In the genomic region with DNA sequence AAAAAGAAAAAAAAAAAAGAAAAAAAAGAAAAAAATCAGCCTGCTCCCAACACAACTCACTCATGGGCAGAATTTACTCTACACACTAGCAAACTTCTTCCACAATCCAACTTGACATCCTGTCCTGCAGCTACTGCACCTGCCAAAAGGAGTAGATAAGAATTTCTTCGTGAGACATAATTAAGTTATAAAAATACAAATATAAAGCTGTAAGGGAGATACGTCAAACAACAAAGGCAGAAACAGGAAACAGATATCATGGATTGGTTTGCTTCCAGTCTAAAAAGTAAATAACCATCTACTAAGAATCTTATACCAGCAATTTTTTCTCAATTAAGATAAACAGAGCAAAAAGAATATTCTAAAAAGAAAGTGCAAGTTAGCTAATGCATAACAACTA, we compare ENCODE assay signal across 17 mouse cellular contexts.
"Had no signal": no experiment of that assay in that cellular context is flagged by ENCODE, and none has a peak within 500 bp of the region (broad histone marks: within the 10 kb centered on the region; RNA-seq: fewer than 3 reads in every experiment).

No protein-coding gene starts in this region.

- DNase-seq: retina, postnatal 1 day; right cerebral cortex, adult 18-20 months; right cerebral cortex, postnatal 14 days; right cerebral cortex, postnatal 25 days; right cerebral cortex, postnatal 4 days; spleen, adult 18-20 months; thymus, adult 18-20 months; thymus, adult 2 months; thymus, postnatal 14 days; thymus, postnatal 25 days; thymus, postnatal 36 days; thymus, postnatal 4 days had no signal

- H3K4me3 ChIP-seq: neural tube, embryonic 12.5 days; neural tube, embryonic 13.5 days; neural tube, embryonic 15.5 days; stomach, embryonic 15.5 days had no signal

- H3K27me3 ChIP-seq: neural tube, embryonic 12.5 days; neural tube, embryonic 13.5 days; neural tube, embryonic 15.5 days; stomach, embryonic 15.5 days had no signal

- H3K9me3 ChIP-seq: neural tube, embryonic 12.5 days; neural tube, embryonic 13.5 days; neural tube, embryonic 15.5 days; stomach, embryonic 15.5 days had no signal

- H3K9ac ChIP-seq: neural tube, embryonic 12.5 days; neural tube, embryonic 13.5 days; neural tube, embryonic 15.5 days; stomach, embryonic 15.5 days had no signal

- H3K27ac ChIP-seq: neural tube, embryonic 12.5 days; neural tube, embryonic 13.5 days; neural tube, embryonic 15.5 days; stomach, embryonic 15.5 days; stomach, postnatal 0 days had no signal

- H3K36me3 ChIP-seq: neural tube, embryonic 12.5 days; neural tube, embryonic 13.5 days; neural tube, embryonic 15.5 days; stomach, embryonic 15.5 days had no signal

- H3K4me1 ChIP-seq: neural tube, embryonic 12.5 days; neural tube, embryonic 13.5 days; neural tube, embryonic 15.5 days; stomach, embryonic 15.5 days had no signal
